Mouse (Mus musculus) CH12.LX (cell line): ENCODE results near the gene Gm10778.

Source experiments
- CHD1 ChIP-seq: IDR thresholded peaks from 2 replicates; pipeline ENCODE4 v1.6.1; 2012; ENCODE audit warnings: low read depth, low read length, improper control_type of control experiment, inconsistent platforms
- CHD2 ChIP-seq: IDR thresholded peaks from 2 replicates; pipeline ENCODE4 v1.6.1; 2011; ENCODE audit warnings: low read length, improper control_type of control experiment
- CTCF ChIP-seq, 2 experiments: IDR thresholded peaks in 1 of 2; conservative IDR thresholded peaks in 1 of 2; 2 replicates each; pipeline ENCODE4 v1.5.1; 2011 to 2012; ENCODE audit warnings: low read depth in 2 of 2, low read length in 2 of 2, improper control_type of control experiment in 1 of 2, inconsistent platforms in 1 of 2, mild to moderate bottlenecking in 1 of 2, moderate library complexity in 1 of 2
- ELF1 ChIP-seq: IDR thresholded peaks from 2 replicates; pipeline ENCODE4 v1.6.1; 2014; ENCODE audit warnings: low read depth, mild to moderate bottlenecking, inconsistent platforms, low read length, improper control_type of control experiment
- MAFK ChIP-seq: IDR thresholded peaks from 2 replicates; pipeline ENCODE4 v1.6.1; 2011; ENCODE audit warnings: low read length, improper control_type of control experiment; ENCODE audit not compliant: insufficient replicate concordance
- MAZ ChIP-seq: IDR thresholded peaks from 2 replicates; pipeline ENCODE4 v1.6.1; 2012; ENCODE audit warnings: low read depth, mild to moderate bottlenecking, inconsistent platforms, low read length, improper control_type of control experiment, moderate library complexity
- POLR2A ChIP-seq: IDR thresholded peaks from 2 replicates; pipeline ENCODE4 v1.6.1; 2011; ENCODE audit warnings: low read depth, mild to moderate bottlenecking, improper control_type of control experiment, low read length
- RAD21 ChIP-seq: IDR thresholded peaks from 2 replicates; pipeline ENCODE4 v1.6.1; 2011; ENCODE audit warnings: low read depth, mild to moderate bottlenecking, low read length, improper control_type of control experiment, moderate library complexity
- TBP ChIP-seq: conservative IDR thresholded peaks from 2 replicates; pipeline ENCODE4 v1.6.1; 2011; ENCODE audit warnings: low read depth, low read length, improper control_type of control experiment
- TCF12 ChIP-seq: IDR thresholded peaks from 2 replicates; pipeline ENCODE4 v1.6.1; 2014; ENCODE audit warnings: low read depth, mild to moderate bottlenecking, inconsistent platforms, low read length, improper control_type of control experiment
- ZMIZ1 ChIP-seq: IDR thresholded peaks from 2 replicates; pipeline ENCODE4 v1.6.1; 2012; ENCODE audit warnings: low read depth, mild to moderate bottlenecking, inconsistent platforms, low read length, improper control_type of control experiment

DNA sequence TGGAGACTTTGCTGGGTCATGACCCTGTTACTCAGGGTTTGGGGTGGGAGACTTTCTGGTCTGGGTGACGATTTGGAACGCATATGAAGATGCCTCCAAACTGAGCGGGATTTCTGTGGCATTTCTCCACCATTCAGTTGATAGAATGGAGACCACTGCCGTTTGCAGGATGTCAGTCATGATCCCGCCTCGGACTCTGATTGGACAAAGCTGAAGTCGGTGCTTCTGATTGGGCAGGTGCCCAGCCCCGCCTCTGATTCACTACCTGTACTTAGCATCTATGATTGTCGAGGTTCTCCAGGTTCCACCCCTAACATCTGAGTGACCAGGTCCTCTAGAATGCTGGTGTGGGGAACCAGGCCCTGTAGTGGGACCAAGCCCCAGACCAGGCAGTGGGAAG is 28.1 kb upstream of the Gm10778 start:
- TF ChIP-seq ELF1 (no peak), CHD1 (no peak), CTCF (conservative IDR thresholded peaks at IDR 0.05 in 1 of 2, IDR thresholded peaks at IDR 0.05 in 1 of 2; ENCODE audit: low read depth in 2 of 2, low read length in 2 of 2) (no peak), POLR2A (no peak), MAFK (no peak), CHD2 (no peak), TBP (no peak), TCF12 (no peak), RAD21 (no peak), ZMIZ1 (no peak), MAZ (no peak)
